Mouse (Mus musculus) kidney, embryonic 14.5 days (tissue): ENCODE measurements around the gene Adora1. TPM values are rescaled to one million over a fixed set of nuclear protein-coding genes. Genes with fewer than 3 reads are reported as not detected.

Source experiments
- ATAC-seq: fragments of 200-750 bp; cut with Nextera tagmentation; 2 replicates; pipeline ENCODE4 v1.8.0; 2017; ENCODE audit warnings: moderate number of reproducible peaks, mild to moderate bottlenecking, moderate TSS enrichment, moderate library complexity; ENCODE audit not compliant: low FRiP score, low TSS enrichment
- H3K27ac ChIP-seq: fragments of 300-500 bp; sonication (generic); 2 replicates; pipeline ENCODE4 v1.5.1; 2014; ENCODE audit warnings: low read depth, mild to moderate bottlenecking, low read length, moderate library complexity, mixed read lengths
- H3K27me3 ChIP-seq: fragments of 300-500 bp; sonication (generic); 2 replicates; pipeline ENCODE4 v1.6.1; 2014; ENCODE audit warnings: mild to moderate bottlenecking, low read length; ENCODE audit not compliant: control insufficient read depth, insufficient read depth
- H3K36me3 ChIP-seq: fragments of 300-500 bp; sonication (generic); 2 replicates; pipeline ENCODE4 v1.6.1; 2014; ENCODE audit warnings: low read length, mixed read lengths; ENCODE audit not compliant: control insufficient read depth, insufficient read depth
- H3K4me1 ChIP-seq: fragments of 300-500 bp; sonication (generic); 2 replicates; pipeline ENCODE4 v1.6.1; 2014; ENCODE audit warnings: low read length, mixed read lengths; ENCODE audit not compliant: control insufficient read depth, insufficient read depth
- H3K4me2 ChIP-seq: fragments of 300-500 bp; sonication (generic); replicated peaks from 2 replicates; pipeline ENCODE4 v1.6.1; 2014; ENCODE audit warnings: low read depth, mild to moderate bottlenecking, low read length
- H3K4me3 ChIP-seq: fragments of 300-500 bp; sonication (generic); 2 replicates; pipeline ENCODE4 v1.5.1; 2014; ENCODE audit warnings: mild to moderate bottlenecking, low read length
- H3K9ac ChIP-seq: fragments of 300-500 bp; sonication (generic); 2 replicates; pipeline ENCODE4 v1.6.1; 2014; ENCODE audit warnings: low read depth, mild to moderate bottlenecking, low read length, moderate library complexity
- H3K9me3 ChIP-seq: fragments of 300-500 bp; sonication (generic); 2 replicates; pipeline ENCODE4 v1.6.1; 2016; ENCODE audit warnings: low read length; ENCODE audit not compliant: control insufficient read depth
- WGBS: fragments of 180-500 bp; shearing (Covaris S2); extraction: QIAGEN DNeasy Blood & Tissue Kit; methylation state at CpG from one replicate; pipeline ENCODE4 v1.1.7; 2014; 5-methylcytosine and 5-hydroxymethylcytosine counted together
- polyA plus RNA-seq: library from polyadenylated mRNA; unstranded; fragments of >200 nt; fragmentation: Nextera tagmentation; extraction: Ambion mirVana; gene quantifications from 2 replicates; pipeline ENCODE4 v1.2.1, GENCODE M21; 2014

The Adora1 gene
- polyA plus RNA-seq, 1 experiment from 2014 or later, result 3.2 TPM

GRCm38 (mm10) chr1:134164454-134164853 is 70.8 kb downstream of the Adora1 start:
- no peaks in the 10 kb centered on the region for H3K9me3 ChIP-seq
- 72% methylated on average over 4 of the region's 4 CpGs for WGBS

GRCm38 (mm10) chr1:134163476-134163875 is 71.8 kb downstream of the Adora1 start:
- Histone ChIP-seq H3K36me3 (no peaks in the 10 kb centered on the region), H3K27me3 (no peaks in the 10 kb centered on the region), H3K27ac (no peak overlapping the region), H3K9me3 (no peaks in the 10 kb centered on the region), H3K9ac (no peak overlapping the region), H3K4me1 (no peaks in the 10 kb centered on the region), H3K4me2 (no peak overlapping the region), H3K4me3 (no peak overlapping the region)
- ATAC-seq, result no peak
- 78% methylated on average over 7 of the region's 7 CpGs for WGBS

More at GRCm38 (mm10) chr1:134164454-134164853, 70.8 kb downstream of the Adora1 start:
- Histone ChIP-seq H3K9ac (no peak overlapping the region), H3K36me3 (no peaks in the 10 kb centered on the region), H3K27ac (no peak overlapping the region), H3K4me2 (no peak overlapping the region), H3K4me3 (no peak overlapping the region), H3K27me3 (no peaks in the 10 kb centered on the region), H3K4me1 (no peaks in the 10 kb centered on the region)
- no peak for ATAC-seq

GRCm38 (mm10) chr1:134162510-134163225 is 72.6 kb downstream of the Adora1 start:
- Histone ChIP-seq H3K4me2 (no peak overlapping the region), H3K9me3 (no peaks in the 10 kb centered on the region), H3K27me3 (no peaks in the 10 kb centered on the region), H3K4me3 (no peak overlapping the region), H3K4me1 (no peaks in the 10 kb centered on the region), H3K9ac (no peak overlapping the region), H3K36me3 (no peaks in the 10 kb centered on the region), H3K27ac (no peak overlapping the region)
- no peak for ATAC-seq
- WGBS, result 83% methylated on average over 6 of the region's 6 CpGs

GRCm38 (mm10) chr1:134161399-134161798 is 73.8 kb downstream of the Adora1 start:
- H3K9ac ChIP-seq, result no peak overlapping the region
- H3K4me1 ChIP-seq, result no peaks in the 10 kb centered on the region
- no peak overlapping the region for H3K27ac ChIP-seq
- no peaks in the 10 kb centered on the region for H3K9me3 ChIP-seq
- no peaks in the 10 kb centered on the region for H3K27me3 ChIP-seq
- H3K4me3 ChIP-seq, result no peak overlapping the region
- H3K36me3 ChIP-seq, result no peaks in the 10 kb centered on the region
- H3K4me2 ChIP-seq, result no peak overlapping the region
- 82% methylated on average over 6 of the region's 6 CpGs for WGBS
- no peak for ATAC-seq

GRCm38 (mm10) chr1:134160404-134160803 is 74.8 kb downstream of the Adora1 start:
- Histone ChIP-seq H3K4me3 (no peak overlapping the region), H3K27ac (no peak overlapping the region), H3K9me3 (no peaks in the 10 kb centered on the region), H3K4me1 (no peaks in the 10 kb centered on the region), H3K27me3 (no peaks in the 10 kb centered on the region), H3K9ac (no peak overlapping the region), H3K36me3 (no peaks in the 10 kb centered on the region), H3K4me2 (no peak overlapping the region)
- WGBS, result 90% methylated on average over 3 of the region's 3 CpGs
- ATAC-seq, result no peak

- no peak overlapping the region for H3K27ac ChIP-seq
- no peaks in the 10 kb centered on the region for H3K36me3 ChIP-seq
- H3K9me3 ChIP-seq, result peaks cover 4% of the 10 kb centered on the region; the same call in 1 of the 2 replicates
- WGBS, result 60% methylated on average over 3 of the region's 3 CpGs
- H3K4me2 ChIP-seq, result no peak overlapping the region
- ATAC-seq, result no peak
- H3K27me3 ChIP-seq, result no peaks in the 10 kb centered on the region
- H3K9ac ChIP-seq, result no peak overlapping the region
- H3K4me3 ChIP-seq, result no peak overlapping the region
- no peaks in the 10 kb centered on the region for H3K4me1 ChIP-seq
Measured at GRCm38 (mm10) chr1:134154655-134155054, 80.6 kb downstream of the Adora1 start.

- Histone ChIP-seq H3K27me3 (no peaks in the 10 kb centered on the region), H3K4me3 (no peak overlapping the region), H3K4me2 (no peak overlapping the region), H3K9me3 (peaks cover 4% of the 10 kb centered on the region; the same call in 1 of the 2 replicates), H3K27ac (no peak overlapping the region), H3K36me3 (no peaks in the 10 kb centered on the region), H3K9ac (no peak overlapping the region), H3K4me1 (no peaks in the 10 kb centered on the region)
- no peak for ATAC-seq
- WGBS, result 92% methylated on average over 3 of the region's 3 CpGs
Measured at GRCm38 (mm10) chr1:134154121-134154520, 81.1 kb downstream of the Adora1 start.

GRCm38 (mm10) chr1:134152626-134153590 is 82.3 kb downstream of the Adora1 start:
- 73% methylated on average over 21 of the region's 21 CpGs for WGBS
- no peak for ATAC-seq

More at GRCm38 (mm10) chr1:134152626-134153590, 82.3 kb downstream of the Adora1 start:
- Histone ChIP-seq H3K27me3 (no peaks in the 10 kb centered on the region), H3K9me3 (peaks cover 4% of the 10 kb centered on the region; the same call in 1 of the 2 replicates), H3K4me1 (no peaks in the 10 kb centered on the region), H3K4me3 (no peak overlapping the region), H3K36me3 (no peaks in the 10 kb centered on the region), H3K4me2 (no peak overlapping the region), H3K9ac (no peak overlapping the region), H3K27ac (no peak overlapping the region)
